Comparison of ENCODE assay signal across 1 mouse cellular context in genomic region chr7:44246984-44247470, GRCm38 (mm10).
TF ChIP-seq lines count a peak whose summit lies in the region.

No protein-coding gene starts in this region.

TF ChIP-seq in CH12.LX, 34 proteins besides CTCF, POLR2A, EP300 and RAD21 (continued from another document):
- TF ChIP-seq USF2 (conservative IDR thresholded peaks at IDR 0.05; ENCODE audit: low read depth, low read length) (no peak), BHLHE40 (IDR thresholded peaks at IDR 0.05; ENCODE audit: low read depth, low read length) (no peak), IRF4 (IDR thresholded peaks at IDR 0.05; ENCODE audit: low read depth, low read length) (no peak), TBP (conservative IDR thresholded peaks at IDR 0.05; ENCODE audit: low read depth, low read length) (no peak), SMC3 (IDR thresholded peaks at IDR 0.05; ENCODE audit: low read depth, low read length) (no peak), SIN3A (IDR thresholded peaks at IDR 0.05; ENCODE audit: low read length) (peak; percentile 9; the same call in 1 of the 2 replicates), MAX (IDR thresholded peaks at IDR 0.05; ENCODE audit: low read length) (peak; percentile 82), RCOR1 (conservative IDR thresholded peaks at IDR 0.05; ENCODE audit: low read depth, low read length) (no peak), CHD2 (IDR thresholded peaks at IDR 0.05; ENCODE audit: low read length) (no peak), ZMIZ1 (IDR thresholded peaks at IDR 0.05; ENCODE audit: low read depth, low read length) (no peak), MEF2A (IDR thresholded peaks at IDR 0.05; ENCODE audit: borderline replicate concordance, low read depth, low read length) (no peak), MYC (IDR thresholded peaks at IDR 0.05; ENCODE audit: low read depth, low read length) (peak; percentile 94), ELF1 (IDR thresholded peaks at IDR 0.05; ENCODE audit: low read depth, low read length) (peak; percentile 58; the same call in 1 of the 2 replicates), MAFK (IDR thresholded peaks at IDR 0.05; ENCODE audit: insufficient replicate concordance, low read length) (no peak)
TF ChIP-seq in CH12.LX: peak in this region for 6.
